Mouse (Mus musculus): ENCODE results near the gene Serpina3f.

GRCm38 (mm10) chr12:104178577-104178976 lies 35.8 kb upstream of the Serpina3f start:
- TF ChIP-seq CTCF (IDR thresholded peaks at IDR 0.05; ENCODE audit: low read depth), result peak; percentile 17; the same call in 1 of the 2 replicates
- TF ChIP-seq EP300 (IDR thresholded peaks at IDR 0.05; ENCODE audit: low read depth), result no peak

Data from liver, postnatal 0 days (tissue).